Mouse (Mus musculus) gastrocnemius, adult 2 months (tissue): Measurements from ENCODE around the gene Taar2. TPM values are rescaled to one million over a fixed set of nuclear protein-coding genes. Genes with fewer than 3 reads are reported as not detected.

Source experiments
- DNase-seq: peaks from one replicate; pipeline ENCODE4 v3.0.0; 2022
- H3K27ac ChIP-seq: fragments of 200-600 bp; 2 replicates; pipeline ENCODE4 v1.8.1; 2022; ENCODE audit warnings: mild to moderate bottlenecking
- H3K4me3 ChIP-seq: fragments of 200-600 bp; 2 replicates; pipeline ENCODE4 v1.8.1; 2022; ENCODE audit warnings: mild to moderate bottlenecking, moderate library complexity
- CTCF ChIP-seq: fragments of 200-600 bp; IDR thresholded peaks from 2 replicates; pipeline ENCODE4 v1.8.1; 2022; ENCODE audit warnings: antibody characterized with exemption, mild to moderate bottlenecking, moderate library complexity
- intact Hi-C: fragments of 180-260 bp; cut with DNase I; formaldehyde crosslinking; loops from one replicate; pipeline ENCODE4 v1.15.1; 2025
- total RNA-seq, 2 experiments: library from RNA; stranded (reverse); gene quantifications; 2 replicates each; pipeline ENCODE4 v1.2.3; 2021

Taar2 gene
- total RNA-seq, 2 experiments from 2014 or later = not detected

DNA sequence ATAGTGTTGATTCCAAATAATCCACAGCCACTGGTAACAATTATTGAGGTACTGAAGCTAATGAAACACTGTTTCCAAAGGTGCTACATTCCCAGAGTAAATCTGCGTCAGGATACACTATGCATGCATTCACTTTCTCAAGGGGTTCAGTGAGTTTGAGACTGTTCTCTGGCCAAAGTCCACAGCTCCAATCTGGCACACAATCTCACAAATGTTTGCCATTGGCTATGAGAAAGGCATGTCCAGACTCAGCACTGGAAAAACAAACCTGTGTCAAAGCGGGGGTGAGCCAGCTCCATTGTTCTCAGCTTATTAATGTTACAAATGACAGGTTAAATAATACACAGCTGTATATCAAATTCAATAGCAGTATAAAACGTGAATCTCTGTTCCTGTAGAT, 20.7 kb downstream of the Taar2 start:
- intact Hi-C loops = no loop called here

GRCm38 (mm10) chr10:23960444-23960915, 22.1 kb downstream of the Taar2 start, which contains the start of gene Taar4:
TSS of gene Taar4 (plus strand) at chr10:23960494.
- intact Hi-C loops = no loop called here
- Histone ChIP-seq H3K4me3 (no peak within 1 kb of the TSS), H3K27ac (no peak within 1 kb of the TSS)
- no peak for DNase-seq
- no peak for TF ChIP-seq CTCF

More for the DNA sequence above, 20.7 kb downstream of the Taar2 start:
- DNase-seq = no peak
- Histone ChIP-seq H3K4me3 (no peak overlapping the region), H3K27ac (no peak overlapping the region)
- TF ChIP-seq CTCF = no peak

DNA sequence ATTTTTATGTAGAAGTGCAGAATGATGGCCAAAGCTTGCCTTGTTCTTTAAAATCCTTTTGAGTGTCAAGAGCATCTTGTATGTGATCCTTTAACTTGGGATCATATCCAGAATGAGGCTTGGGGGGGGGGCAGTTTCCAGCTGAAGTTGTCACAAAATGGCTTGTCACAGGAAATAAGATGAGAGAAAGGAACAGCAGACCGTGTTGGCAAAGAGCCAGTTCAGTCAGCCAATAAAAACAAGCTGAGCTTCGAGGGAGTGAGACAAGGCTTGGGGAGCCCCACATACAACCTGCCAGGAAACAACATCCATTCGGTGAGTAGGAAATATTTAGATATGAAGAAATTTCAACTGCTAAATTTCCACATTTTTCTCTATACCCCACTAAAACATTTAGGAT, 25.1 kb downstream of the Taar2 start:
- intact Hi-C loops = no loop called here
- no peak for TF ChIP-seq CTCF
- no peak for DNase-seq
- H3K4me3 ChIP-seq = no peak overlapping the region
- H3K27ac ChIP-seq = no peak overlapping the region

GRCm38 (mm10) chr10:23964921-23965610, 26.7 kb downstream of the Taar2 start:
- no peak for TF ChIP-seq CTCF
- no peak for DNase-seq
- no peak overlapping the region for H3K27ac ChIP-seq
- no peak overlapping the region for H3K4me3 ChIP-seq
- intact Hi-C loops = no loop called here

- no peak within 1 kb of the TSS for H3K4me3 ChIP-seq
- no peak for TF ChIP-seq CTCF
- no peak for DNase-seq
- no peak within 1 kb of the TSS for H3K27ac ChIP-seq
- intact Hi-C loops = no loop called here
Observed at GRCm38 (mm10) chr10:23970656-23971165, 32.3 kb downstream of the Taar2 start, which contains the start of gene Taar5. TSS of gene Taar5 (plus strand) at chr10:23970706.

DNA sequence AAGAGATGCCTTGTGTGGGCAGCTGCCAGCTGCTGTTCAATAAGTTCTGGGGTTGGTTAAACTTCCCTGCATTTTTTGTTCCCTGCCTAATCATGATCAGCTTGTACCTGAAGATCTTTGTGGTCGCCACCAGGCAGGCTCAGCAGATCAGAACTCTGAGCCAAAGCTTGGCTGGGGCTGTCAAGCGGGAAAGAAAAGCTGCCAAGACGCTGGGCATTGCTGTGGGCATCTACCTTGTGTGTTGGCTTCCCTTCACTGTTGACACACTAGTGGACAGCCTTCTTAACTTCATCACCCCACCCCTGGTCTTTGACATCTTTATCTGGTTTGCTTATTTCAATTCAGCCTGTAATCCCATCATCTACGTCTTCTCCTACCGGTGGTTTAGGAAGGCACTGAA, 32.9 kb downstream of the Taar2 start:
- Histone ChIP-seq H3K4me3 (no peak overlapping the region), H3K27ac (no peak overlapping the region)
- intact Hi-C loops = no loop called here
- no peak for TF ChIP-seq CTCF
- DNase-seq = no peak

DNA sequence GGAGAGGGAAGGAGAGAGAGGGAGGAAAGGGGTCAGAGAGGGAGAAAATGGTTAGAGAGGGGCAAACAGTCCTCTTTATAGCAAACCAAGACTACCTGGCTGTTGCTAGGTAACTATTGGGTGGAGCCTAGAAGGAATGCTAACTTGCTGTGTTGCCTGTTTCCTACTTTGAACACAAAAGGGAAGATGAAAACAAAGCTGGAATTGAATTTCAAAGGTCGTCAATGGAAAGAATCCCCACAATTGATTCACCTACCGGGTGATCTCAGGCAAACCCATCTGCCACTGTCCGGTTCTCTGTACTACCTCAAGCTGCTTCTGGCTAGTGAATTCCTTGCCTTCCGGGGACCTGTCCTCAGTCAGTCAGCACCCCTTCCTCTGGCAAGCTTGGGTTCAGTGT, 39.6 kb downstream of the Taar2 start:
- intact Hi-C loops = loop anchor here (5.0 kb wide), 1 partner anchor 154 kb away; no protein-coding TSS in a partner anchor
- Histone ChIP-seq H3K4me3 (no peak overlapping the region), H3K27ac (no peak overlapping the region)
- DNase-seq = no peak
- no peak for TF ChIP-seq CTCF

DNA sequence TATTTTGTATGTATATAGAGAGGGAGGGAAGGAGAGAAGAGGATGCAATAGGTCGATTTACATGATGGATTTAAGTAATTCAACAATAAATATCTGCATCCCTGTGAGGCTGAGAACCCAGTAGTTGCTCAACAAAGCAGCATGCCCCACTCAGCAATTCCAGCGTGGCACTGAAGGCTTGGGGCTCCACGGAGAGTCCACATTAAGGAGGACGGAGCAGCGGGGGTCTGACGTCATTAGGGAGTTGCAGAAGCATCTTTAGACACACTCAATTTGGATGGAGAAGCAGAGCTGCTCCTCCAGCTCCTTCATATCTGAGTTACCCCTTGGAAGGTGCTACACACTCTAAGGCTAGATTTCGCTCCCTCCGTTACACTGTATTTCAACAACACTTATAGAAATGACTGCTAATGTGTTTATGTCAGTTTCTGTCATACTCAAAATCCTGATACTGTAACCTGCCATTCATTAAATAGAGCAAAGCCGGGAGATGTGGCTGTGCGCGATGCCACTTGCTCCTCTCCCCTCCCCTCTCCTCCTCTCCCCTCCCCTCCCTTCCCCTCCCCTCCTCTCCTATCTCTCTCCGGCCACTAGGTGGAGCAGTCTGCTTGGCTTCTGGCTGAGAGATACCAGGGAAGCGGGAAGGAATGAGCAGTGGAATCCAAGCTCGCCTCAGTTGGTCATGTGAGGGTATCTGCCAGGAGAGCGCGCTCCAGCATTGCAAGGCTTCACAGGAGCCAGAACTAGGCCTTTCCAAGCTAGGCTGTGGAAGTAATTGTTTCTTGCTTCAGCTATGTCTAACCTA, 40.7 kb downstream of the Taar2 start:
- intact Hi-C loops = loop anchor here (1.0 to 5.0 kb wide), 2 partner anchors 132 to 153 kb away; no protein-coding TSS in a partner anchor
- no peak overlapping the region for H3K27ac ChIP-seq
- DNase-seq = peak; percentile 68
- H3K4me3 ChIP-seq = no peak overlapping the region
- peak; percentile 58 for TF ChIP-seq CTCF

DNA sequence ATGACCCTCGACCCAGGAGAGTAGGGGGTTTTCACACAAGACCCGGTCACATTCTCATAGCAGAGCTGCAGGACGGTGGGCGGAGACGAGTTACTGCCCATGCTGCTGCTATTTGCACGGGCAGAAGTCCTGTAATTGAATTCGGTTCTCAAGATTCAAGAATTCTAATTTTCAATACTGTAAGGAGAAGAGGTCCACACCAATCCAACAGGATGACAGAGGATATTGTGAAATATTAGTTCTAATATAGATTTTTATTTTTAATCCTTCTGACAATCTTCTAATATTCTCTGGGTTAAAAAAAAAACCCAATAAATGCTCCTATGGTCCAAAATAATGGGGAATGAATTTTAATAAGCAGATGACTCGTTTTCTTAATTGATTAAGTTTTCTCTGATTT, 47.2 kb downstream of the Taar2 start, which contains the start of gene Taar6:
Gene Taar6 (minus strand): TSS at position 101 of the 400 bp plus-strand sequence.
- no peak for TF ChIP-seq CTCF
- intact Hi-C loops = no loop called here
- DNase-seq = no peak
- H3K27ac ChIP-seq = no peak within 1 kb of the TSS
- H3K4me3 ChIP-seq = no peak within 1 kb of the TSS

DNA sequence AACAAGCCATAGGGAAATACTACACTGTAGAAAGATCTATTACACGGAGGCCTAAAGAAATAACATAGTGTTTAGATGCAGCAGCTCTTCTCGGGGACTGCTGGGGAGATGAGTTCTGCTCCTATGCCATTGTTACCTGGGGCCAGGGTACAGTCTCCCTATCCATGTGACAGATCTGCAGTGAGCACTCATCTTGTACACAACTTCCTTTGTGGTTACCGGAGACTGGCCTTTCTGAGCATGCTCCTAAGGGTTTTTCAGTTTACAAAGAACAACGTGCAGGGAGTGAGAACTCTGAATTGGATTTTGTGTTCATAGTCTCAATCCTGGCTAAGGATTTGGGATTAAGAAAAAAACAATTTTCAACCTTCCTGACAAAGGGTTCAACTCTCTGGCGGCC, 48.0 kb downstream of the Taar2 start:
- Histone ChIP-seq H3K4me3 (no peak overlapping the region), H3K27ac (no peak overlapping the region)
- intact Hi-C loops = no loop called here
- no peak for DNase-seq
- no peak for TF ChIP-seq CTCF

Other genes starting within 250 kb of the Taar2 start
- gene Rps12, start 151.3 kb upstream of the Taar2 start, total RNA-seq = 100 to 1,000 TPM; 215 to 230 TPM
- 1 to 10 TPM; 5.5 to 6.2 TPM for gene Slc18b1, start 141.6 kb upstream of the Taar2 start, total RNA-seq
- gene Vnn3, start 87.1 kb upstream of the Taar2 start, total RNA-seq = not detected
- under 1 TPM; 0.17 to 0.23 TPM for gene Vnn1, start 43.9 kb upstream of the Taar2 start, total RNA-seq
- not detected for gene Taar1, start 18.2 kb upstream of the Taar2 start, total RNA-seq
- gene Taar3, start 11.0 kb downstream of the Taar2 start, total RNA-seq = not detected
- not detected for gene Taar4, start 21.9 kb downstream of the Taar2 start, total RNA-seq
- gene Taar5, start 32.1 kb downstream of the Taar2 start, total RNA-seq = not detected
- gene Taar6, start 47.1 kb downstream of the Taar2 start, total RNA-seq = not detected
- gene Taar7a, start 54.9 kb downstream of the Taar2 start, total RNA-seq = not detected
- not detected for gene Taar7b, start 61.4 kb downstream of the Taar2 start, total RNA-seq
- gene Taar7d, start 88.7 kb downstream of the Taar2 start, total RNA-seq = not detected
- not detected for gene Taar7e, start 99.0 kb downstream of the Taar2 start, total RNA-seq
- gene Taar7f, start 110.9 kb downstream of the Taar2 start, total RNA-seq = not detected
- not detected for gene Taar8a, start 137.9 kb downstream of the Taar2 start, total RNA-seq
- not detected for gene Taar8b, start 153.7 kb downstream of the Taar2 start, total RNA-seq
- not detected for gene Taar8c, start 163.3 kb downstream of the Taar2 start, total RNA-seq
- gene Taar9, start 171.0 kb downstream of the Taar2 start, total RNA-seq = not detected
- 10 to 100 TPM; 21.7 to 26.1 TPM for gene Stx7, start 210.7 kb downstream of the Taar2 start, total RNA-seq